Mouse (Mus musculus): ENCODE data around the gene Hmbs.
"Not testable (repeated sequence)": the region's sequence is repeated elsewhere in the genome, so short reads cannot be mapped to it uniquely, and the experiment has no call there.

The Hmbs gene

DNA sequence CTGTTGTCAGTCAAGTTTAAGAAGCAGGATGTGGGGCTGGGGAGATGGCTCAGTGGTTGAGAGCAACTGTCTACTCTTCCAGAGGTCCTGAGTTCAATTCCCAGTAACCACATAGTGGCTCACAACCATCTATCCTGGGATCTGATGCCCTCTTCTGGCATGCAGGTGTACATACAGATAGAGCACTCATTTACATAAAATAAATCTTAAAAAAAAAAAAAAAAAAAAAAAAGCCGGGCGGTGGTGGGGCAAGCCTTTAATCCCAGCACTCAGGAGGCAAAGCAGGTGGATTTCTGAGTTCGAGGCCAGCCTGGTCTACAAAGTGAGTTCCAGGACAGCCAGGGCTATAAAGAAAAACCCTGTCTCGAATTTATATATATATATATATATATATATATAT, 20.4 kb downstream of the Hmbs start:
- not testable (repeated sequence) for DNase-seq (ENCODE audit: low spot score)

DNA sequence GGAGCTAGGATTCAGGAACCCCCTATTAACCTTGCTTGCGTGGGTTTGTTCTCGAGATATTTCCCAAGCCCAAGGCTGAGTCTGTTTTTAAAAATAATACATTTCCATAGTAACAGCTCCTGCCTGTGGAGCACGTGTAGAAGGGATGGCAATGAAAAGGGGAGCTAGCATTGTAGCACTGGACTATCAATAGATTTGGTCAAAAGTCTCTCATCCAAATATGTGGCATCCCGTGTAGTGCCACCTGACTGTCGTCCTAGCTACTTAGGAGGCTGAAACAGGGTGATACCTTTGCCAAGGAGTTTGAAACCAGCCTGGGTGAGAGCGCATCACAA, 23.3 kb downstream of the Hmbs start:
- DNase-seq (ENCODE audit: low spot score), result no peak

DNA sequence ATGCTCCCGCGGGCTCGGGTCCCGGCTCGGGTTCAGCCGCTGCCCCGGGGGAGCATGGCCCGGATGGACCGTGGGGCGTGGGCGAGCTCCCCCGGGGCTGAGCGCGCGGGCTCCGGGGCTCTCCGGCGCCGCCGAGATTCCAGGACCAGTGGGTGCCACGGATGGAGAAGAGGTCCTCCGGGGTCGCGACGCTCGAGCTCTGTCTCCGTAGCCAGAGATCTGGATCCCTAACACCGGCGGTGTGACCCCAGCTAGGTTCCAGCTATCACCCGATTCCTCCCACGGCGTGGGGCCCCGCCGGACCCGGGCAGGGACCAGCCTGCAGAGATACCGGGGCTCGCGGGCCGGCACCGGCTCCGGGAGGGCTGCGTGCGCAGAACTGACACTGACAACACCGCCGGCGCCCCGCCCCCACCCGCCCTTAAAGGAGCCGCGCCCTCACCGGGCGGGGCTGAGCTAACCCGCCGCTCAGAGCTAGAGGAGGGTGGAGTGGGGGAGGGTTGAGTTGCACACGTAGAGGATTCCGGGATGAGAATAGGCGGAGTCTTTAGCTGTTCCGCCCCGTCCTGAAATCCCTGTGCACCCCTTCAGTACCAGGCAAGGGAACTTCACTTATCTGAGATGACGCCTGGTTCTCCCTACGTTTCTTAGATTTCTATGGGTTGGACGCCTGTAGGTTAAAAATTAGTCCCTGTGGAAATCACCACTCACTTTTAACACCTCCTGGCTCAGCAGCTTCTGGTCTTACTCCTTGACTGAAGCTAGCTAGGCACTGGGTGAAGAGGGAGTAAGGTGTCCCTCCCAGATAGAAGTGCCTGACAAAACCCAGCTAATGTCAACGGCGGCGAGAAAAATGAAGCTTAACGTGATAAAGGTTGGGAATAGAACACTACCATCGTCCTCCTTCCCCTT, 23.9 kb downstream of the Hmbs start, which contains the start of gene C2cd2l:
TSS of gene C2cd2l (minus strand) at position 399 of the 912 bp plus-strand sequence.
- DNase-seq (ENCODE audit: low spot score), result peak; percentile 96

DNA sequence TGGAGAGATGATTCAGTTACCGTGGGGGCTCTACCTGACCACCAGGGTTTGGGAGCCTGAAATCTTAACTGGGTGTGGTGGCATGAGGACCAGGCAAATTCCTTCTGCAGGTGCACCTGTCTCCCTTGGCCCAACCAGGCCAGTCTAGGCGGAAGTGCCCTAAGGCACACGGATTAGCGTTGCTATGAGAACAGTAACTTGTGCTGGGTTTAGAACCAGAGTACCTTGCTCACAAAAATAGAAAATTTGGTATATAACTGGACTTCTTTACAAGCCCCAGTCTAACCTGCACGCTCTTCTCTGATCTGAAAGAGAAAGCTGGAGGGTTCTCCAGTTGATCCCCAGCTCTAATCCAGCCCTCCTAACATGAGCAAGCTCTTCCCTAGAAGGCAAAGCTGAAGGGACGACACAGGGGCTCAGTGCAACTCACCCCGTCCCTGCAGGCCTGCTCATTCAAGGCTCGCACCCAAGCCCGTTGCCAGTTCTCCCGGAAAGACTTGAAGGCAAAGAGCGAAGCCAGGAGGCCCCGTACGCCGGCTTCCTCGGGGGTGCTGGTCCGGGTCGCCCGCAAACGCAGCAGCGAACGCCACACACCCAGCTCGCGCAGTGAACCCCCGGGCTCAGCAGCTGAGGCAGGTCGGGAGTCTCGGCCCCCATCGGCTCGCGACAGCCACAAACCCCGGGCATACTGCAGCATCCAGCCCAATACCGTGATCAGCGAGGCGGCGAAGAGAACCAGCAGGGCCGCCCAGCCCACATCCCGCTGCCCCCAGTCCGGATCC, 24.7 kb downstream of the Hmbs start:
- DNase-seq (ENCODE audit: low spot score), result no peak

DNA sequence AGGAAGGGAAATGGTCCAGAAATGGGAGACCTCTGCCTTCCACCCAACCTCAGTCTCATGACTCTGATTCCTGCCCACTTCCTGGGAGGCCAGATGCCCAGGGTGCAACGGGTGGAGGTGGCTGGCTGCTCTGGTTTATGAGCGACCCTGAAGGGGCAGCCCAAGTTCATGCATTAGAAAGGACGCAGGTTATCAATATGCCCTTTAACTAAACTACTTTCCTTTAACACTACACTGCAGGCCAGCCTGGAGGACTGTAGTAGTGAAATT, 25.3 kb downstream of the Hmbs start:
- DNase-seq (ENCODE audit: low spot score), result no peak

DNA sequence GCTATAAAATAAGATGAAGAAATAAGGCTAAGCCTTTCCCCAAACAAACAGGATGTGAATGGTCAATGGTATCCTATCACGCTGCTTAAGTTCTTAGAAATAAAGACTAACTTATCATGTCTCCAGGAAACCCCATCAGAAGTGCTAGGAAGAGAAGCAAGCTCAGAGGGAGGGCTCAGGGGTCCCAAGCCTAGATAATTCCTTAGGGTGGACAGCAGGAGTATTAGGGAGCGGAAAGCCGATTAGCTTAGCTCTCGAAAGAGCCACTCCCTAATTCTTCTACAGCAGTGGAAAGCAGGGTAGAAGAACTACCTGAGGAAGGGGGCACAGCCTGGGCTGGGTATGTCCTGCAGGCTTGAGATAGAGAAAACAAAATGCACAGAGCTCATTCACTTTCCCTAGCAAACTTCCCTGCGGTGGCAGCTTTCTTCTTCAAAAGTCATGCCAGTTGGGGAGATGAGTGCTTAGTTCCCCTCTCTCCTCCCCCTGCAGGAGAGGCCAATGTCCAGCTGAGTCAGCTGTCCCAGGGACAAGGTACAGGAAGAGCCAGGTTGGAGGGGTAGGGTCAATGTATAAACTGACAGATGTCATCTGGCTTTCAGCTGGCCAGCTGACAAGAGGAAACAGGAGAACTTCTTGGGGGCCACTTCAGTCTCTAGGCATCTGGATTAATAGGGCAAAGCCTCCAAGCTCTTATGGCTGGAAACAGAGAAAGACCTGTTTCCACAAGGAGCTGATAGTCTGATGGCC, 25.8 kb downstream of the Hmbs start:
- DNase-seq (ENCODE audit: low spot score), result no peak

DNA sequence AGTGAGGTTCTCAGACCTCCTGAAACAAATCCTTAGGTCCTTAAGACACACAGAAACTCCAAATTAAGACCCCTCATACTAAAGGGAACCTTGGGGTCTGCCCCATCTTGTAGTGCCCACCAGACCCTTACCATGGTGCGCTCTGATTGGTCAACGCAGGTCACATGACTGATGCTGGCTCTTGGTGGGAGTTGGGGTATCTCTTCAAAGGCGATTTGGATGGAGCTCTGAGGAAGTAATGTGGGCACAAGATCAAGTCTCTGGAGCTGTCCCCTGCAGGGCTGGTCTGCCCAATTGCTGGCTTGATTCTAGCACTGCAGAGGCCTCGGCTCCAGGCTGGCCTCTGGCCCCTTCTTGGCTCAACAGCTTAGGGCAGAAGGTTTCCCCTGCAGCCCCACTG, 26.6 kb downstream of the Hmbs start:
- no peak for DNase-seq (ENCODE audit: low spot score)

DNA sequence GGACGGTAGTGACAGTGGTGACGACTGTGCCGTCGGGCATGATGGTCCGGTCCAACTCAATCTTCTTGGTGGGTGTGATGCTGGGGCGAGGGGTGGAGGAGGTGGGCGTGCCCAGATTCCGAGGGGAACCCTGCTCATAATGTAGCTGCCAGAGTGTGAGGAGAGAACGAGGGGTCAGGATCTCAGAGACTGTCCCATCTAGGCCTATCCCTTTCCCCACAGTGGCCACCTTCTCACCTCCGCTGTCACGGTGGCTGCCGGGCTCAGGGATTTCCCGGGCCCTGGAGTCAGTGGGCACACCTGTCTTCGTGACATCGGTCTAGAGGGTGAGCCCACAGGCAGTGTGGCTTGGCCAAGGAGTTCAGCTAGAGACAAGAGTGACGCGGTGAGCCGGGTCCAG, 29.1 kb downstream of the Hmbs start:
- DNase-seq (ENCODE audit: low spot score), result no peak

DNA sequence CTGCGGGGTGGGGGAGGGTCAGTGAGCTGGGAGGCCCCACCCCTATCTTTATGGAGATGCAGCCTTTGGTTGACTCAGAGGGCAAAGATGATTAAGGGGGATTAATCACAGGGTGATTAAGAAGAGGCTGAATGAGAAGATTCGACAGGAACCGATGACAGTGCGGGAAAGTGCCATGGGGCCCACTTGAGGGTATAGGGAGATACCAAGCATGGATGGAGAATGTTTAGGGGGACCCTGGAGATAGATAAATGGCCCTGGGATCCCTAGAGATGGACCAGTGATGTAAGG, 29.8 kb downstream of the Hmbs start:
- DNase-seq (ENCODE audit: low spot score), result no peak

DNA sequence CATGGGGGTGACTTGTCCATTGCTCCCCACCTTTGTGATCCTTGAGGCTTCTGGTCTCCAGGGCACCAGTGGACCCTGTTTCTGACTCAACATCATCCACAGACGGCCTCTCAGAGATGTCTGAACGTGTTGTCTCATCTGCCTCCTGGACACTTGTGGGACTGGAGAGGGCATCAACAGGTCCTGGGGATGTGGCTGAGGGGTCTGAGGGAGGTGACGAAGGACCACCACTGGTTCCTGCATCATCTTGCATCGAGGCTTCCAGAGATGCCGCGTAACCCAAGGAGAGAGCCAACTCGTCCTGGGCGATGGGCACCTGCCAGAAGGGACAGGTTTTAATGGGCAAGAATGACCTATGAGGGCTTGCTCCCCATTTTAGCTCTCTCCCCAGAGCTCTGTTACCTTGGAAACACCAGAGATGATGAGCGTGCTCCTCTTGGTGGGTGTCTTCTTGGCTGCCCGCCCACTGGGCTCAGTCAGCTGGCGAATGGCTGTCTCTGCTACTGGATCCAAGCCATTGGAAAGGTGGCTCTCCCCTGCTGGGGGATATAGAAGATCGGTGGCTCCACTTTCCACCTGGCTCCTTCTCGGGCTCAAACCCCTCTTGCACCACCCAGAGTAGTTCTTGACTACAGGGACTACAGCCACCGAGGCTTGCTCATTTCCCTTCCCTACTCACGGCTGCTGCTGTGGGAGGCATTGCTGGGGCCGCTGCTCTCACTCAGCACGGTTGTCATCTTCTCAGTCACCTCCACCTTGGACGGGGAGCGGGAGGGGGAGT, 30.4 kb downstream of the Hmbs start:
- DNase-seq (ENCODE audit: low spot score), result no peak

DNA sequence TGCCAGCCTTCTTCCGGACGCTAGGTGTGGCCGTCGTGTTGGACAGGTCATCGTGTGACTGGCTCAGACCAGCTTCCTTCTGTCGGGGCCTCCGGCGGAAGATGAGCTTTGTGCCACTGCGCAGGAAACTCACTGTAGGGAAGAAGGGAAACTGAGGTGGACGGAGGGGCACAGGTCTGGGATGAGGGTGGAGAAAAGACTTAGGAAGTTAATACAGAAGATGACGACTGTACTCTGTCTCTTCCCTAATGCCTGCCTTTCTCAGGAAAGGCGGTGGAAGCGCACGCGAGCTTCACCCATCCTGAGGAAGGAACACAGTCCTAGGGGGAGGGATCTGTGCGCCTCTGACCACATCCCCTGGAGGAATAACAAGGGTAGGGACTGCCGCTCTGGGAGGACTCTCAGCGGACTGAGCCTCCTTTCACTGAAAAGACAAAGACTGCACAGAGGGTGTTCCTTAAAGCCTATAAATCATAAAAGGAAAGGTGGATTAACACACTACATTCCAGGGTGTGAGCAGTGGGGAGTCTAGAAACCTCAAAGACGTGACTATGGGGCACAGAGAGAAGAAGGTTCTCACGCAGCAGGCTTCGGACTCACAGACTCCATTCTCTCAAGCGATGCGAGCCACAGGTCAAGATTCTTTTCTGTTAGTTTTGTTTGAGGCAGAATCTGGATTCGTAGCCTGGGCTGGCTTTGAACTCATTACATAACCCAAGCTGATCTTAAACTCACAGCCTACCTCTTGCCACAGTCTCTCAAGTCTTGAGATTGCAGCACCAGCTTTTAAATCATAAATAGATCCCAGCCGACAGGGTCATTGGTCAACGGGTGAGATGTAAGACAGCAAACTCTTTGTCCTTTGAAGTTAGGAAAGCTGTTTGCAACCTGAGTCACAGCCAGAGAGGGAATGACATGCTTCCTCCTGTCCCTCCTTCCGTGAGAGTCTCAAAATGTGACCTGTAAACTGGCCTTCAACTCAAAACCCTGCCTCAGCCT, 32.6 kb downstream of the Hmbs start:
- no peak for DNase-seq (ENCODE audit: low spot score)

DNA sequence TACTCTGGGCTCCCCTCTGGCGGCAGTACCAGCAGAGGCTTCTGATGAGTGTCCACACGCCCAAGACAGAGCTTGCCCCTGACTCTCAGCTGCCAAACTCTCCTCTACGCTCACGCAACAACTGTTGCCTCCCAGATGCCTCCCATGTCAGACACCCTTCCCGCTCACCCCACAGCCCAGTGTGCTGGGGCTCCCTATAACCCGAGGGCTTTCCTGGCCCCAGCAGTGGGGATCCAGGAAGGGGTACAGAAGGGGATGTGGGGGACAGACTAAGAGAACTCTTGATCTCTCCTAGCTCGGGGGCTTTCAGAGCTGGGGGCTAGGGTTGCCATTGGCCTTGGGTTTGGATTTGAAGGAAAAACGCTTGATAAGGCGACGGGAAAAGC, 33.3 kb downstream of the Hmbs start:
- no peak for DNase-seq (ENCODE audit: low spot score)

DNA sequence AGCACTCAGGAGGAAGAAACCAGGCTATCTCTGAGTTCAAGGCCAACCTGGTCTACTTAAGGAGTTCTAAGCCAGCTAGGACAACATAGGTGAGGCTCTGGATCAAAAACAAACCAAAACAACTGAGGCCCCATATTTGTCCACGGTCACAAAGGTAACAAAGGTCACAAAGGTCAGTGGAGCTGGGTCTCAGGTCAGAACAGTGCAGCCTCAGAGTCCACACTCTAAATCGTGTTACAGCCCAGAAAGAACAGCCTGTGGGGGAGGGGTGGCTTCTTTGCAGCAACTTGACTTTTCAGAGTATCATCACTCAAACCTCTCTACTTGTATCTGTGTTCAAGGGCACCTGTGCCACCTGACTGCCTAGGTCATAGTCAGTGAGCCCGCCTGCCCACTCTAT, 34.3 kb downstream of the Hmbs start:
- no peak for DNase-seq (ENCODE audit: low spot score)

DNA sequence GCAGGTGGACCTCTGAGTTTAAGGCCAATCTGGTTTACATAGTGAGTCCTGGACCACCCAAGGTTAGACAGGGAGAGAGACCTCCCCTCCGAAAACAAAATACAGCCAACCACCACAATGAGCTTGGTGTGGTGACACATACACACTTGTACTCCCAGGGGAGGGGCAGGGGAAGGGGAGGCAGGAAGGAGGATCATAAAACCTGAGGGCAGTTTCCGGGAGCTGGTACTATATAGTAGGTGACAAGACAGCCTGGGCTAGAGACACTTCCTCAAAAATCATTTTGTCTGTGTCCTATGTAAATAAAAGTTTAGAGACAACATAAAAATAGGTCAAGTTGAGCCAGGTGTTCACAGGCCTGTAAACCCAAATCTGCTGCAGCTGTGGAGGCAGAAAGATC, 36.8 kb downstream of the Hmbs start:
- no peak for DNase-seq (ENCODE audit: low spot score)

DNA sequence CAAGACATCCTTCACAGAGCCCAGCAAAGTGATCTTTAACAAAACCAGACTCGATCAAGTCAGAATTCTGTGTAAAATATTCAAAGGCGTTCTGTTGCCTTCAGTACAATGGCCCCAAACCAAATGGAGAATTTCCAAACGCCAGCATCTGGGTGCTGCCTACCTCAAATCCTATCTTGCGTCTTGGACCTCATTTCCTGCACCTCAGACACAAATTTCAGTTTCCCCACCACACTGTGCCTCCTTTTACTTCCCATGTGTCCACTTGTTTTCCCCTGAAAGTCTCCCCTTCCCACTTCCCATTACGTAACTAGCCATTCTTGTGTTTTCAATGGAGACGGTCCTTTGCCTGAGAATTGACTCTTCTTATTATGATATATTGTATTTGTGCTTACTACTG, 37.5 kb downstream of the Hmbs start:
- DNase-seq (ENCODE audit: low spot score), result no peak

DNA sequence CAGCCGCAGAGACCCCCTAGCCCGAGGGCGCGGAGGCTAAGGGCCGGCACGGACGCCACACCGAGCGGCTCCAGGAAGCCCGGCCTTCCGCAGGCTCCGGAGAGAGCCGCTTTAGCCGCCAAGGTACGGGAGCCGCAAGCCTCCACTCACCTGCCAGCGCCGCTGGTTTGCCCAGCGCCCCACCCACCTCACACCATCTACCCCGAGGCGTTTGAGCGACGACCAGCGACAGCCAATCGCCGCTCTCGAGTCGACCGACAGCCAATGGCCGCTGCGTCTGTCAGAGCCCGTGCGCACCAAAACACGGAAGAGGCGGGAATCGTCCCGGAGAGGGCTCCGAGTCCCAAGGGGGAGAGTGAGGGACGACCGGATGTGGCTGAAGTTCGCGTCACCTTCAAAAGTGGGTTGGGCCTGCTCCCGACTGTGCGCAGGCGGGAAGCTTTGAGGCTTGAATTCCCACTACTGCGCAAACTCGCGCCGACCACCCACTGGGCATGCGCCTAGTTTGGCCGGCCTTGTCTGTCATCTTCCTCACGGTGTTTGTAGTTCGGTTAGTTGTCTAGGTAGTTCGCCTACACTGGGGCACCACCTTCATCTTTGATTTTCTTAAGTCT, 38.5 kb downstream of the Hmbs start, which contains the start of gene Hinfp:
TSS of gene Hinfp (minus strand) at position 206 of the 614 bp plus-strand sequence.
- peak; percentile 99 for DNase-seq (ENCODE audit: low spot score)

DNA sequence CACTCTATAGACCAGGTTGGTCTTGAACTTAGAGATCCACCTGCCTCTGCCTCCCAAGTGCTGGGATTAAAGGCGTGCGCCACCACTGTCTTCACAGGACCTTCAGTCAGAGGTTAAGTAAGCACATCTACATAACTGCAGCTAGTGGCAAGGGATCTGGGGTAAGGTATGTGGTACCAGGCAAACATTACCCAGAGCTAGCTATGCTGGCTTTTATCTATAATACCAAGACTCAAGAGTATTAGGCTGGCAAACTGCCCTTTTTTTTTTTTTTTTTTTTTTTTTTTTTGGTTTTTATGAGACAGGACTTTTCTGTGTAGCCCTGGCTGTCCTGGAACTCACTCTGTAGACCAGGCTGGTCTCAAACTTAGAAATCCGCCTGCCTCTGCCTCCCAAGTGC, 44.0 kb downstream of the Hmbs start:
- not testable (repeated sequence) for DNase-seq (ENCODE audit: low spot score)

DNA sequence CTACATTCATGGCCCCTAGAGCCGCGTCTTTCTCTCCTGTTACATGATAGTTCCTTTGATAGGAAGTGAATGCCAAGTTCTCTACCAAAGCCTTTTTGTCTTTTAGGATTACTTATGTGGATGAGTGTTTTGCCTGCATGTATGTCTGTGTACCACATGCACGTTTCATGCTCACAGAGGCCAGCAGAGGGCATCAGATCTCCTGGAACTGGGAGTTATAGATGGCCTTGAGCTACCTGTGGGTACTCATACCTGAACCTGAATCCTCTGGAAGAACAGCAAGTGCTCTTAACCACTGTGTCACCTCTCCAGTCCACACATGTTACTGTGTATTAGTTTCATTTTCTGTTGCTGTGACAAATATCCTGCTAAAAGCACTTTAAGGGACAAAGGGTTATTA, 51.5 kb downstream of the Hmbs start:
- DNase-seq (ENCODE audit: low spot score), result peak; percentile 30

DNA sequence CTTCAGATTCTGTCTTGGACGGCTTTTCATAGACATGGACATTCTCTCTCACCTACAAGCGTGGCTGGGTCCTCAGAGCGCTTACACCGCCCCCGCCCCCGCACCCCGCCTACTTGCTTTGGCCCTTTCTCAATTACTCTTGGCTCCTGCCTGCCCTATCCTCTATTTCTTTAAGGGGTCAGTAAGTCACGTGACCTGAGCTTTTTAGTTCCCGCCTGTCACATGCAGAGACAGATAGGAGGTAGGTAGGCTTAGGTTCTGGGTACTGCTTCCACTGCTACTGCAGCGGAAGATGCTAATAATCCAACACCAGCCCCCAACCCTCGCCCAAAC, 55.1 kb downstream of the Hmbs start:
- DNase-seq (ENCODE audit: low spot score), result no peak

DNA sequence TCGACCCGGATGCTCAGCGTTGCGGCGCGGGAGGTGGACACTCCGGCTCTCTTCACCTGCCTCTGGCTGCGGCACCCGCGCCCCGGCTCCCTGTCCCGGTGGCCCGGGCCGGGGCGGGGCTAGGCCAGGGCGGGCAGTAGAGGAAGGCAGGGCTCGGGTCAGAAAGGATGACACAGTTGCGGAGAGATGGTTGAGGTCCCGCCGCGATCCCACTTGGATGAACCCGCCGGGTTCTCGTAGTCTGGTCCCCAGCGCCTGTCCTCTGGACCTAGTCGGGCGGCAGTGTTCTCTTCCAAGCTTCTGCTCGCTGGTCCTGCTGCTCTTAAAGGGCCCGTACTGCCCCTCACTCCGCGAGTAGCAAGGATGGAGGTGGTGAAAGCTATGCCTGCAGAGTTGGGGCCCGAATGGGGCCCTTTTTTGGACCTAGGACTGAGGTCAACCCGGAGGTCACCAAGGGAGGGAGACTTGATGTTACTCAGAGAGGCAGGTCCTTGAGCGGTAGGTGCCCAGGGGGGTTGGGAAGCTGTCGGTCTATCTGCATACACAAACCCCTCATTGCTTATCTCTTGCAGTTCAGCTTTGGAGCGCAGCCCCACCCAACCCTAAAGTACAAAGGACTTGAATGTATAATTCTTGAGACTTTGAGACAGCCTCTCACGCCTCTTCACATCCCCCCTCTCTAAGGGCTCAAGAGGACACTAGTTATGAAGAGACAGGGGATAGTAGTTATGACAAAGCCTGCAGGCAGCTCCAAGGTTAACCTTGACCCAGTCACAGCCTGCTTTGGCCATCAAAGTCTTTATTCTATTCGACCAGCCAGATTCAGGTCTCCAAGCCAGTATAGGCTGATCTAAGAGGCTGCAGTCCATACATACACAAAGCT, 55.7 kb downstream of the Hmbs start, which contains the start of gene Abcg4:
TSS of gene Abcg4 (minus strand) at position 540 of the 883 bp plus-strand sequence.
- no peak for DNase-seq (ENCODE audit: low spot score)
